Mouse (Mus musculus) frontal cortex, adult (tissue): ENCODE data around the gene Sned1.
A peak's percentile ranks its signal among the peaks of the same experiment; 100 is the strongest.
"Not testable (repeated sequence)": the region's sequence is repeated elsewhere in the genome, so short reads cannot be mapped to it uniquely, and the experiment has no call there.

ENCODE experiments used
- ATAC-seq: cut with Nextera tagmentation; 2 replicates; pipeline ENCODE4 v1.9.2; 2017; ENCODE audit warnings: mild to moderate bottlenecking, moderate library complexity, mixed read lengths; ENCODE audit not compliant: low TSS enrichment

The Sned1 gene

GRCm38 (mm10) chr1:93235576-93236544 is at the start of gene Sned1:
TSS of gene Sned1 (plus strand) at chr1:93235841.
- ATAC-seq, result peak; percentile 66

- no peak for ATAC-seq
Observed at GRCm38 (mm10) chr1:93190726-93191305, 44.8 kb upstream of the Sned1 start.

- no peak for ATAC-seq
Observed at GRCm38 (mm10) chr1:93194961-93195360, 40.7 kb upstream of the Sned1 start.

- not testable (repeated sequence) for ATAC-seq
Observed at GRCm38 (mm10) chr1:93197454-93197853, 38.2 kb upstream of the Sned1 start.

GRCm38 (mm10) chr1:93197916-93198315 is 37.7 kb upstream of the Sned1 start:
- ATAC-seq, result no peak

GRCm38 (mm10) chr1:93206277-93206970 is 29.2 kb upstream of the Sned1 start:
- ATAC-seq, result no peak

GRCm38 (mm10) chr1:93207536-93208064 is 28.0 kb upstream of the Sned1 start:
- ATAC-seq, result peak; percentile 50

- ATAC-seq, result peak; percentile 45; the same call in 1 of the 2 replicates
Observed at GRCm38 (mm10) chr1:93210213-93210641, 25.4 kb upstream of the Sned1 start.

GRCm38 (mm10) chr1:93211019-93211418 is 24.6 kb upstream of the Sned1 start:
- ATAC-seq, result no peak

- no peak for ATAC-seq
Observed at GRCm38 (mm10) chr1:93211549-93212220, 24.0 kb upstream of the Sned1 start.

GRCm38 (mm10) chr1:93212441-93212840 is 23.2 kb upstream of the Sned1 start:
- ATAC-seq, result no peak

- ATAC-seq, result no peak
Observed at GRCm38 (mm10) chr1:93214612-93215011, 21.0 kb upstream of the Sned1 start.

- peak; percentile 91 for ATAC-seq
Observed at GRCm38 (mm10) chr1:93216839-93217497, 18.7 kb upstream of the Sned1 start.

GRCm38 (mm10) chr1:93217530-93217929 is 18.1 kb upstream of the Sned1 start:
- no peak for ATAC-seq

GRCm38 (mm10) chr1:93220776-93221175 is 14.9 kb upstream of the Sned1 start:
- ATAC-seq, result no peak

- ATAC-seq, result no peak
Observed at GRCm38 (mm10) chr1:93223972-93224371, 11.7 kb upstream of the Sned1 start.

GRCm38 (mm10) chr1:93225226-93225625 is 10.4 kb upstream of the Sned1 start:
- no peak for ATAC-seq

GRCm38 (mm10) chr1:93225731-93226520 is 9.7 kb upstream of the Sned1 start:
- ATAC-seq, result no peak

- no peak; the same call in 1 of the 2 replicates for ATAC-seq
Observed at GRCm38 (mm10) chr1:93227303-93227975, 8.2 kb upstream of the Sned1 start.

GRCm38 (mm10) chr1:93227976-93228365 is 7.7 kb upstream of the Sned1 start:
- no peak for ATAC-seq
